Mouse (Mus musculus) cortical plate, adult 2 months (tissue): Measurements from ENCODE around the gene Stk39.

Experiments used
- CTCF ChIP-seq: fragments of 200-500 bp; IDR thresholded peaks from 2 replicates; pipeline ENCODE4 v1.5.1; 2011; ENCODE audit warnings: mild to moderate bottlenecking, control low read depth, low read length; ENCODE audit not compliant: insufficient read depth; ENCODE audit errors: extremely low read depth
- POLR2A ChIP-seq: fragments of 200-500 bp; IDR thresholded peaks from 2 replicates; pipeline ENCODE4 v1.6.1; 2011; ENCODE audit warnings: mild to moderate bottlenecking, low read length, control low read depth; ENCODE audit not compliant: insufficient read depth; ENCODE audit errors: extremely low read depth

DNA sequence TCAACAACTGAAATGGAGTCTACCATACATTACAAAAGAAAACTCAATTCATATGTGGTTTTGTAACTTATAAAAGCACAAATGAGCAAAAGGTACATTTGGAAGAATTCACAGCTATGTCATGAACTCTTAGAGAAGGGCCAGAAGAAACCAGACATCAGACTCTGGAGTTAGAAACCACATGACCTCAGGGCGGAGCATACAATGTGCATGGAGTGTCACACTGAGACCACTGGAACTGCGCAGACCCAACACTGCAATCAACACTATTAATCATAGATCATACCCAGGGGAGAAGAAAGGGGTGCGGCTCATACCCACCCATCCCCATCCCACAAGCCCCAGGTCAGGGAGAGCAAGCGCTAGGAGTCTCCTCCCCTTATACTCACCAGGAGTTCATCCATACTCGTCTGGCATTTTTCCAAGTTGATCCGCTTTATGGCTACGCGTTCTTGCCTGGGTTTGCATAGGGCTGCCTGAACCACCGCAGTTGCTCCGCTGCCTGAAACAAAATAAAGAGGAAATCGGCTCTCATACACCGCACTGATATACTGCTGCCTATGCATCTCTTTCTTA is 62.3 kb downstream of the Stk39 start:
- TF ChIP-seq POLR2A (no peak), CTCF (no peak)
